Mouse (Mus musculus) ZHBTc4 (cell line): ENCODE results near the gene Slc22a14.
"Not testable (repeated sequence)": the region's sequence is repeated elsewhere in the genome, so short reads cannot be mapped to it uniquely, and the experiment has no call there.

Source experiments
- DNase-seq: peaks from one replicate; pipeline ENCODE4 v3.0.0-alpha.2; 2011; ENCODE audit warnings: low read depth, low spot score

Gene Slc22a14

GRCm38 (mm10) chr9:119263067-119263466 lies 102.3 kb downstream of the Slc22a14 start:
- no peak for DNase-seq

DNA sequence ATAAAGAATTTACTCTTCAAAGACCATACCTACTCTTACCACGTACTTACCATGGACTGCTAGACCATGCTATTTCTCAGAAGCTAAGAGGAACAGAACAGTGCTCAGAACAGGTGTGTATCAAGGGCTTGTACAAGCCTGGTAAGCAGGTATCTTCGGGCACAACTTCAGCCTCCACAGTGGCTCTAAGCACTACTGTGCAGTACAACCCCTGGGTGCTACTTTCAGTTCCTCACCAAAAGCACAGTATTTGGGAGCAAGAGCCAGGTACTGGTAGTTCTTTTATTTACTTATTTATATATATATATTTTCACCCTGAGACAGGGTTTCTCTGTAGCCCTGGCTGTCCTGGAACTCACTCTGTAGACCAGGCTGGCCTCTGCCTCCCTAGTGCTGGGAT lies 104.5 kb downstream of the Slc22a14 start:
- no peak for DNase-seq

GRCm38 (mm10) chr9:119258785-119259184 lies 106.6 kb downstream of the Slc22a14 start:
- DNase-seq, result no peak

GRCm38 (mm10) chr9:119258128-119258527 lies 107.2 kb downstream of the Slc22a14 start:
- no peak for DNase-seq

DNA sequence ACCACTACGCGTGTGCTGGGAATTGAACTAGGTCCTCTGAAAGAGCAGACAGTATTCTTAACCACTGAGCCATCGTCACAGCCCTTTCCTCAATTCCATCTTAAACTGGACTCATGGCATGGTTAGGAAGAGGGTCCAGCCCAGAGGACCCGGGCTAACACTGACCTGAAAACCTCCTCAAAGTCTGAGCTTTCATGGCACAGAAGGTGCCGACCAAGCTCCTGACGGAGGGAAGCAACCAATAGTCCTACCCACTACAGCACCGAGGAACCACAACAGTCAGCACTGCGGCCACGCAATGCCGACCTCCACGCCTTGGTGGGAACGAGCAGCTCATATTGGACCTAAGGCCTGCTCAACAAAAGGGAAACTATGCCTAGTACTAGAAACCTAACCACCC lies 109.2 kb downstream of the Slc22a14 start:
- DNase-seq, result no peak

DNA sequence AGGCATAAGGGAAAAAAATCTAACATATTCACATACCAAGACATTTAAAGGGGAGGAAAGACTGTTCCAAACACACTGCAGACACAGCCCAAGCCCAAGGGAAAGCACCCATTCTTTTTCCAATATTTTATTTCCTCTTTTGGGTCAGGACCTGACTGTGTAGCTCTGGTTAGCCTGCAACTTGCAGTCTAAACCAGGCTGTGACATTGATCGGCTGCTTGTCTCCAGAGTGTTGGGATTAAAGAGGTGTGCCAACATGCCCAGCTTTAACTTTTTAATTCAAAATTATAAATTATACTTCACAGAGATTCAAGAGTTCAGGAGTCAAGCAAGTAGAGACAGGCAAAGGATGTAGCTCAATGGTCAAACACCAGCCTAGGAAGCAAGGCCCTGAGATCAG lies 110.3 kb downstream of the Slc22a14 start:
- no peak for DNase-seq

- no peak for DNase-seq
These were observed 111.2 kb downstream of the Slc22a14 start for GRCm38 (mm10) chr9:119254187-119254586.

- DNase-seq, result no peak
These were observed 117.4 kb downstream of the Slc22a14 start for GRCm38 (mm10) chr9:119247996-119248395.

DNA sequence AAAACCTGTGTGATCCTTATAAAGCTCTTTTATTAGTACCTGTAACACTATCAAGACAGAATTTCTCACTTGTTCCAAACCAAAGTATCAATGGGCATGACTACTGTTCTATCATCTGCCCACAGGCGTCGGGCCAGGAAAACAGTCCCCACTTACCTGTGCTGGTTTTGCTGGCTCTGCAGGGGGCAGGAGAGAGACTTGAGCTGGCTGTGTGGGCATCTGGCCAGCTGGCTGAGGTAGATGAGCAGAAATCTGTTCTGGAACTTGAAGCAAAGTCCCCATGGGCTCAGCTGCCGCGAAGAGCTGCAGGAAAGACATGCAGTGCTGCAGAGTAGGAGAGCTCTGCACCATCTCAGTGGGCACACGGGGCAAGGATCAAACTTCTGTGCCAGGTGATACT lies 118.5 kb downstream of the Slc22a14 start:
- DNase-seq, result no peak

DNA sequence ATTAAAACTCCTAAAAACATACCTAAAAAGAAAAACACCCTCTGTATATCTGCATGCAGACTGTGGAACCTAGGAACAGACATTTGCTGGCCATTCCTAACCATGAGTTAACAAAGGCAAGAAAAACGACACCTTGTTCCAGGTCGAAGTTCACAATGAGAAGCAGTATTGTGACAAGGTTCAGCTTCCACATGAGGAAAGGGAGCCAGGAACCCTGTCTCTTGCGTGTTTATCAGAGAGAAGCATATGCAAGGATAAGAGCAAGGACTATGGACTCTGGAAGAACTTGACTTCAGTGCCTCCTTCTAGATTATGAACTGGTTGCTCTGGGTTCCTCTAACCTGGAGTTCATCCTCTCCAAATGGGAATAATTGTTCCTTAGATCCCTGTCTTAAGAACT lies 121.4 kb downstream of the Slc22a14 start:
- no peak for DNase-seq

DNA sequence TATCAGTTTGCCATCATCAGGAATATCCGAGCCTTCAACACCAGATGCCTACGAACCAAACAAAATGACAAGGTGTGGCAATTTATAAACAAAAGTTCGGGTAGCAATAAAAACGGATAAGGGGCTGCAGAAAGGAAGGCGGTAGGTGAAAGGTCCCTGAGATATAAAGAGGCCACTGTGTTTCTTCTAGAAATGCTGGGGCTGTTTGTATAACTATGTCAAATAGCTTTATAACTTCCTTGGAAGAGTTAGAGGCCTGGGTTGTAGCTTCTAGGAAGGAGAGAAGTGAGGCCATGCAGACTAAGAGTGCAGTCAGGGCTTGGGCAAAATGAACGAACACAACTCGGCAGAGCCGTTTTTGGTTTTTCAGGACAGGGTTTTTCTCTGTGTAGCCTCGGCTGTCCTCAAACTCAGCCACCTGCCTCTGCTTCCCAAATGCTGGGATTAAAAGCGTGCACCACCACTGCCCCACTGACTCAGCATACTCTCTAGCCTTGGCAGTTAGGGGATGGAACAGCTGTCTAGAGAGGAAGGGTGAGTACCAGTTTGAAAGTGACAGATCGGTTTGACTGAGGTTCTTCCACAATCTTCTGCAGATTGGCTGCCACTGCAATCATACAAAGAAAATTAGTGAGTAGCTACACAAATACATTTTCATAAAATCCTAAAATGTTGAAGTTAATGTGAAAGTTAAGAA lies 124.0 kb downstream of the Slc22a14 start:
- no peak for DNase-seq

- DNase-seq, result no peak
These were observed 124.9 kb downstream of the Slc22a14 start for GRCm38 (mm10) chr9:119240286-119240997.

- DNase-seq, result no peak
These were observed 126.1 kb downstream of the Slc22a14 start for GRCm38 (mm10) chr9:119239274-119239673.

GRCm38 (mm10) chr9:119238796-119239195 lies 126.6 kb downstream of the Slc22a14 start:
- no peak for DNase-seq

GRCm38 (mm10) chr9:119231552-119231951 lies 133.8 kb downstream of the Slc22a14 start:
- DNase-seq, result no peak

DNA sequence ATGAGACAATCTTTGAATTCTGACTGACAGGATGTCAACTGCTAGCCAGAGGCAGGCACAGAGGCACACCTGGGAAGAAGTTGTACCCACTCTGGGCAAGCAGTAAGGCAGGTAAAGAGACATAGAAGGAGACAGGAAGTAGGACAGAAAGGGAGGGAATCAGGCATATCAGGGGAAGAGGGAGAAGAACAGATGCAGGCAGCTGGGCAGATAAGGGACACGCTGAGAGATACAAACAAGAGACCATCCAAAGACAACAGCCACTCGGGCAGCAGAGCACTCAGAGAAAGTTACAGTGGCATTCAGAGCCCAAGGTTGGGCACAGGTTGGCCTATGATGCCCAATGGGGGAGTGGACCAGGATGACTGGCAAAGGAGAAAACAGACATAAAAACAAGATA lies 134.5 kb downstream of the Slc22a14 start:
- DNase-seq, result no peak

GRCm38 (mm10) chr9:119220249-119220648 lies 145.1 kb downstream of the Slc22a14 start:
- DNase-seq, result no peak

DNA sequence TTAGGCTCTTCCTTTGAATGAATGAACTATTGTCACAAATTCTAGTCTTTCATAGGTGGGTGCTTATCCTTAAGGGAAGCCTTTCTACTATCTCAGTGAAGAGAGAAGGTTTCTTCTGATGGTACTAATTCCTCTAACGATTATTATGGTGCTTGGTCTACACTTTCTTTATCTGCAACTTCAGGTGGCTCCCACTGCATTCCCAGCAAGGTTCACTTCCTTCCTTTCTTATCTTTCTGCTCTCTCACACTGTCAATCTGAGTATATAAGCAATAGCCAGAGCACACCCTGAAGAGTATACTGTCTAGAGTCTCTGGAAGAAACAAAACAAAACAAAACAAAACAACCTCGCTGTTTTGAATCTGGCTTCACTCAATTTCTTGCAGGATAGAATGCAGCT lies 145.7 kb downstream of the Slc22a14 start:
- no peak for DNase-seq

DNA sequence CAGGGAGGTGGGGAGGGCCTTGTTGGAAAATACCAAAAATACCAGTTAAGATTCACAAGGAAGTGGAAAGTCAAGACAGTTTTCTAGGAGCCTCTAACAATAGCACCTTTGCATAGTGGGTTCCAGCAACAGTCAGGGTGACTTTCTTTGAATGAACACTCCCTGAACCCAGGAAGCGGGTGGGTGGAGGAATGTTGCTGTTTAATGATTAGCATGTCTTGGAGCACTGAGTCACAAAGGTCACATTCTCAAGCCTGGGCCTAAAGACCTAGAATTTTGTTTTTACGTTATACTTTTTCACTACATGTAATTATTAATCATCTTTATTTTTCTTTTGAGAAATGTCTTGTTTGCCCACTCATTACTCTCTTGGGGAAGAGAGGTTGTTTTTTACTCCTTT lies 150.0 kb downstream of the Slc22a14 start:
- not testable (repeated sequence) for DNase-seq

GRCm38 (mm10) chr9:119214601-119215000 lies 150.8 kb downstream of the Slc22a14 start:
- no peak for DNase-seq

DNA sequence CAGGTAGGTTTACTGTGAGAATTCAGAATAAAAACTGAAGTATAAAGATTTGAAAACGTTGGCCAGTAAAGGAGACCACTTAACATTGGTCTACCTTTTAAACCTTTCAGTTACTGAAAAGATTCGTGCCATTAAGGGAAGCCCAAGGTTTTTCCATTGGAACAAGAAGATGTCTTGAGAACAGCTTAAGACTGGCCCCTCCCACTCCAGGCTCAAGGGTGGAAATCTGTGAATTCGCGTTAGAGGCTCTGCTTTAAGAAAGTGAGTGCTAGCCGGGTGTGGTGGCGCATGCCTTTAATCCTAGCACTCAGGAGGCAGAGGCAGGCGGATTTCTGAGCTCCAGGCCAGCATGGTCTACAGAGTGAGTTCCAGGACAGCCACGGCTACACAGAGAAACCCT lies 152.4 kb downstream of the Slc22a14 start:
- DNase-seq, result peak; percentile 60

DNA sequence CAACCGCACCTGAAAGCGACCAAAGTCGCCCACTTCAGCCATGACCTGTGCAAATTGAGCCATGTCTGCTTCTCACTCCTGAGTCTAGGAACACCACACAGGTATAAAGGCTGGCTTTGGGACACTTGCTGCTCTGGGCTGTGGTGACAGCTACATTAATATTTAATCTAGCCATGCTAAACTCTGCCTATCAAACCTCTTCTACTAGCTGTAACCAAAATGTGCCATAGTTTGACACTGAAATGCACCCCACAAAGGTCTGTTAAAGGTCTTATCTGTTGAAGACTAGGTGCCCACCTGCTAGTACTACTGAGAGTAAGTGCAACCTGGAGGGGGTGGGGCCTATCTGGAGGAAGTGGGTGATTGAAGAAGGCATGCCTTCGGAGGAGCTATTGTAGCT lies 156.4 kb downstream of the Slc22a14 start, which contains the start of gene Slc22a13:
Slc22a13 (minus strand) TSS at position 101 of the 400 bp plus-strand sequence.
- DNase-seq, result no peak

- DNase-seq, result no peak
These were observed 158.2 kb downstream of the Slc22a14 start for GRCm38 (mm10) chr9:119207113-119207512.
